Mouse (Mus musculus): ENCODE measurements around the gene Nat8f1.
"Not testable (repeated sequence)": the region's sequence is repeated elsewhere in the genome, so short reads cannot be mapped to it uniquely, and the experiment has no call there.

Gene Nat8f1

DNA sequence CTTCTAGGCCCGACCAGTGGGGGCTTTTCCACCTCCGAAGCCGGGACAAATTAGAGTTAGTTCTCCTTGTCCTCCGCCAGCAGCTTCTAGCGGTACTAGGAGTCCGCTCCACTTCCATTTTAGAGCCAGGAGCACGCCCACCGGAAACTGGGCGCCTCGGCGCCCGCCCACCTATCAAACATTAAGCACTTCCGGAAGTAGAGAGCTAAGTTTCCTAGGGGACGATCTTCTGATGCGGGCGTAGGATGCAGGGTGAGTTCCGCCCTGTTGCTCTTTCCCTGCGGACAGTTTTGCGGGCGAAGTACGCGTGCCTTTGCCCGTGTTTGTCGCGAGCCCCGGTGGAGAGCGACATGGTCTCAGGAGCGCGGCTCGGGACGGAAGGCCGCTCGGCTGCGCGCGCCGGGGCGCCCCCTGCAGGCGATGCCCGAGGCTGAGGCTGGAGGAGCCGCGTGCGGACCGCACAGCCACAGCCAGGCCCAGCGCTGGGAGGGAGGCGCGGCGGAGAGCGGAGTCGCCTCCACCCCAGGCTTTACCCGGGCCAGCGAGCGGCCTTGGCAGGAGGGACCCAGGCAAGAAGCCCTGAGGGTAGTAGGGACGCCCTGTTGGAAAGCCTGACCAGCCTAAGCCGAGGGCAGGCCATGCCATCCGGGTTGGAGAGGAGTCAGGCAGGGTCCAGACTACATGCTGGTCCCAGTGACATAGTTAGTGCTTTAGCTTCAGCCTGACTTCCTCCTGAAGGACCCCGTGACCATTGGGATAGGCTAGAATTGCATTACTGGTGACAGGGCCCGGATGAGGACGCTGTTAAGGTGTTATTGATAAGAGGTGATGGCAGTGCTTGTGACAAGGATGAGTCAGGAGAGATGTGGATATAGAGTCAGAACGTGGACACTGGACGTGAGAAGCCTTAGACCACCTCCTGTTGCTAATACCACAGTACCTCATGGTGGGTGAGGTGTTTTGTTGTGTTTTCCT lies at the start of gene Nat8f1:
Gene Nat8f1 (minus strand): TSS at position 149 of the 975 bp plus-strand sequence.
- DNase-seq (ENCODE audit: low spot score): peak; percentile 87

DNA sequence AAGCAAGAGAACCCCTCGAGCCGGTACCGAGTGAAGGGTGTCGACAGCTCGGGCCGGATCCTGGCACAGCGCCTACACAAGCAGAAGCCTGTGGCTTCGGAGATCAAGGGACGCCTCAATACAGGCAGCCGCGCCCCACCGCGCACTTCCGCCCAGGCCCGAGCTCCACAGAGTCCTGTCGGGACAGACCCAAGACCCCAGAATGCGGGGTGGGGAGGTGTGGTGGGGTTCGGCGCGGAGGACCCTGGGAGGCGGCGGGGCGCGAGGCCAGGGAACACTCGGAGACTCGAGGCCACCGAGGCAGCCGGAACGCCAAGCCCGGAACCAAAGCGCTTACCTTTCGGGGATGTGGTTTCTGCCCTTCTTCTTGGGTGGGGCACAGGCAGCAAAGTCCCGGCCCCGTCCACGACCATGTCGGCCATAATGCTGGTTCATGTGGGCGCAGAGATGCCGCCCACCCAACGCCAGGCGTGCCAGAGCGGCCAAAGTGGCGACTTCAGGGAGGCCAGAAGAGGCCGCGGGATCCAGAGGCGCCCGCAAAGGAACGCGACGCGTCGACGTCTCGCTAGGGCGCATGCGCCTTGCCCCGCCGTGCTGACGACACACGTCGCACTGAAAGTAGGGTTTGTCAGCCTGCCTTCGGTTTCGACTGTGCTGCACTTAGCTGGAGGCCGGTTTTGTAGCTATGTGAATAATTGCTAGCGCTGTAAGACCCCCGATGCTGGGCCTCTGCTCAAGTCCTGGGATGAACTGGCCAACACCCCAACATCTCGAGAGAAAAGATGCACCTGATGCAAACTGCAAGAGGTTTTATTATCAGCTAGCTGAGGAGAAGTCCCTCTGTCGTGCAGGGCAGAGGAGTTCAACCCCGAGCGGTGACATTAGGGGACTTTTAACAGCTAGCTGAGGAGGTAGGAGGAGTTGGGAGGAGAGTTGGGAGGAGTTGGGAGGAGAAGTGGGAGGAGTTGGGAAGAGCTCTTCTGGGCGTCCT lies 45.9 kb upstream of the Nat8f1 start, which contains the start of gene Dusp11:
Gene Dusp11 (minus strand): TSS at position 567 of the 991 bp plus-strand sequence.
- DNase-seq (ENCODE audit: low spot score): peak; percentile 94

- DNase-seq (ENCODE audit: low spot score): no peak
These were observed 42.1 kb upstream of the Nat8f1 start for GRCm38 (mm10) chr6:85957581-85957980.

DNA sequence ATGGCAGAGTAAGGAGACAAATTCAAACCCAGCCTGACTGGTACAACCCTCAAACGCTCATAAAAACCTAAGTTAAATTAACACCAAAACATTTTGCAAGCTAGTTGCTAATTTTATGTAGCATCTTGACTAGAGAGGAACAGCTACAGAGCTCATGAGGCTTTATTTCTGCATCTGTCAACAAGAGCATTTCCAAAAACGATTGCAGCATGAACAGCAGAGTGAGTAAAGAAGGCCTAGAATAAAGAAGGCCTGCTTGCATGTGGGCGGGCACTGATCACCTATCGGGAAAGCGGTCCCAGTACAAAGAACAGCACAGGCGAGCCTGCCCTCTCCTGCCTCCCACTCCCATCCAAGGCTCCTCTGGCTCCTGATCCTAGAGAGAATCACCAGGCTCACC lies 33.1 kb upstream of the Nat8f1 start:
- DNase-seq (ENCODE audit: low spot score): no peak

DNA sequence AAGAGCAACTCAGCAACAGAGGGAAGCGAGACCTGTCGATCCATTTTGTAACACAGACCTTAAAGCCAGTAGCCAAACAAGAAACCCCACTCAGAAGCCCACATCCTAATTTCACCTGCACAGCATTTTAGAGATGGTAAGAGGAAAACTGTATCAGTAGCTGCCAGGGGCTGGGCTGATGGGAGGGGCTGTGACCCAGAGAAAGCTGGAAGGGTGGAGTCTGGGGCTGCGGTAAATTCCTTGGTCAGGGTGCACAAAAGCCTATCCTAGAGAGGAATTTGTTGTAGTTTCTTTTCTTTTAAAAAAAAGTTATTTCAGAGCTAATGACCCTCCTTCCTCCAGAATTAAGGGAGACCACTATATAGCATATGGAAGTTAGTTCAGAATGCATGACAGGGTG lies 27.0 kb upstream of the Nat8f1 start:
- DNase-seq (ENCODE audit: low spot score): no peak

- DNase-seq (ENCODE audit: low spot score): no peak
These were observed 23.2 kb upstream of the Nat8f1 start for GRCm38 (mm10) chr6:85938701-85939100.

- peak; percentile 83 for DNase-seq (ENCODE audit: low spot score)
These were observed 21.3 kb upstream of the Nat8f1 start for GRCm38 (mm10) chr6:85936508-85937465.

GRCm38 (mm10) chr6:85935646-85936045 lies 20.2 kb upstream of the Nat8f1 start:
- no peak for DNase-seq (ENCODE audit: low spot score)

- DNase-seq (ENCODE audit: low spot score): no peak
These were observed 18.6 kb upstream of the Nat8f1 start for GRCm38 (mm10) chr6:85934047-85934446.

DNA sequence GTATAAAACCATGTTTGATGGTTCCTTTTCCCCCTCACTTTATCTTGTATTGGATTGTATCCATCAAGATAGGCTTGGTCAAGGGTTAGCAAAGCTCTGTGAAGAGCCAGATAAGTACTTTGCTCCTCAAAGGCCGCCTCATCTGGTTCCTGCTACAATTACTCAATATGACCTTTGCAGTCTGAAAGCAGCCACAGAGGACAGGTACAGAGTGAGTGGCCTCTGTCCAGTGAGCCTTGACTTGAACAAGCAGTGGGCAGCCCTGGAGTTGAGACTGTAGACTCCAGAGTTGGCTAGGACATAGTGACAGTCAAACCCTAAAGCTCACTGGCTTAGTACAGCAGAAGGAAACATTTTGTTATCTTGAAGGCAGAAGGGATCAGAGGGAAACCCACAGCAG lies 13.8 kb upstream of the Nat8f1 start:
- DNase-seq (ENCODE audit: low spot score): no peak

- no peak for DNase-seq (ENCODE audit: low spot score)
These were observed 12.3 kb upstream of the Nat8f1 start for GRCm38 (mm10) chr6:85927476-85928464.

DNA sequence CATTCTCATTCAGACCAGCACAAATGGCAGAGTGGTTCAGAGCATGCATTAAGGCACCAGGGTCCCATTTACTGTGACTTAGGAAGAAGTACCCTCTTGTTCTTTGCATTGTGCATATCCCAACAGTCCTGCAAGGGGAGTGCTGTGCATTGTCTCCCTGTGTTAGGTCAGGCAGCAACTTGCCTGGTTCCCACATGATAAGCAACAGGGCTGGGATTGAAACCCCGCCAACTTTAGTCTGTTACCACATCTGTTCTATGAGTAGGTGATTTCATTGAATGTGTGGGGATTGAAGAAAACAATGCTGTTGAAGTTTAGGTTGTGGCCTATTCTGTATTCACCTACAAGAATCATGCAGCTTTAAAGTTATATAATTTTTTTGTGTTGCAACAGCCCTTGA lies 11.2 kb upstream of the Nat8f1 start:
- no peak for DNase-seq (ENCODE audit: low spot score)

DNA sequence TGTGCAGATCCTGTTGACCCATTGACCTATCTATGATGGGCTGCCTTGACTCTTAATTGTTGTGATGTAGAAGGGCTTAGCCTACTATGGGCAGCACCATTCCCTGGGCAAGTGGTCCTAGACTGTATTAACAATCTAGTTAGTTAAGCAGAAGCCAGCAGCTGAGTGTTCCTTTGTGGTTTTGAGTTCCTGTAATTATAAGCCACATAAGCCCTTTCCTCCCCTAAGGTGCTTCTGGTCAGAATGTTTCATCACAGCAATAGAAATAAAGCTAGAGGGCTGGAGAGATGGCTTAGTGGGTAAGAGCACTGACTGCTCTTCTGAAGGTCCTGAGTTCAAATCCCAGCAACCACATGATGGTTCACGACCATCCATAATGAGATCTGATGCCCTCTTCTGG lies 8.2 kb upstream of the Nat8f1 start:
- DNase-seq (ENCODE audit: low spot score): no peak

DNA sequence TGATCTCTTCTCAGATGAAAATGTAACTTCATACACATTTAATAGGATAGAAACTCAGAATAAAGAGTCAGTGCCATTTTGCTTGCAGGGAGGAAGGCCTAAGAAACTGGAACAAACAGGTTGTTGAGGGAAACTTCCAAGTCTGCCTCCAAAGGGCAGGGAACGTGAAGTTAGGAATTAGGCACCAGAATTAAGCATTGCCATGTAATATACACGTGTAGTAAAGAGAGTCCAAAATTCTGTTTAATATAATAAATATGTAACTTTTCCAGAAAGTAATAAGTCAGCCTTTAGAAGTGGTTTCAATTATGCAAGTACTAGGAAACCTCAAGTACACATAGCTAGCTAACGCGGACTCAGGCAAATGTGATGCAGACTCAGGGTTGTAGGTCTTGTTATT lies 3.9 kb upstream of the Nat8f1 start:
- DNase-seq (ENCODE audit: low spot score): no peak

- DNase-seq (ENCODE audit: low spot score): not testable (repeated sequence)
These were observed 2.9 kb upstream of the Nat8f1 start for GRCm38 (mm10) chr6:85918341-85918740.

- DNase-seq (ENCODE audit: low spot score): no peak
These were observed 1.1 kb upstream of the Nat8f1 start for GRCm38 (mm10) chr6:85916596-85916995.

DNA sequence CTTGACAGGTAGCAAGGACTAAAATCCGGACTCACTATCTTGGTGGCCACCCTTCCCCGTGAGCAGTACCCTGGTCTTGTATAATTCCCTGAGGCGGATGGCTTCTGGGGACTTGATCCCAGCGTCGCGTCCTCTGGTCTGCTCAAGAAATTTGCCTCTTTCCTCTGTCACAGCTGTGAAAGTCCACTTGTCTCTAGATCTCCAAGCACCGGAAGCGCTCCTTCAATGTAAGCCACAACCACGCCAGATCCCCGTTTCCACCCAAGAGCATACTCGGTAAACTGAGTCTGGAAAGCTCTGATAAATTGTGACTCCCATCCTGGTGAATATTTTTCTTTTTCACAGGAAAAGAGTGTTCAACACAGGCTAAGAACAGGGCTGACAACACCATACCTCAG lies 347 bp downstream of the Nat8f1 start:
- no peak for DNase-seq (ENCODE audit: low spot score)

DNA sequence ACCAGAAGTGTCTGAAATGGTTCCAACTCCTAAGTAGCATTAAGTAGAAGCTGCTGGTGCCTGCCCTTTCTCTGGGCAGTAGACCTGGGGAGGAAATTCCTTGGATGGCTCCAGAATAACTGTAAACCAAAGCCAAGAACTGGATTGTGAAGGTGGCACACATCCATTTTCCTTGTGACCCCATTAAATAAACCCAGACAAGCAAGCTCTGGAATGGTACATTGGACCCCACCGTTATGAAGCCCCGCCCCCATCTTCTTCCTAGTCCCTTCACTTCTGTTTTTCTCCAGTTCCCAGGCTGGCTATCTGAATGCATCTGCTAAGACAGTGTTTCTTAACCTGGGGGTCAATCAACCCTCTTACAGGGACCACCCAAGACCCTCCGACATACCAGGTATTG lies 3.9 kb downstream of the Nat8f1 start, which contains the start of gene Tprkb:
Gene Tprkb (plus strand): TSS at position 279 of the 400 bp plus-strand sequence.
- DNase-seq (ENCODE audit: low spot score): no peak

- no peak for DNase-seq (ENCODE audit: low spot score)
These were observed 5.8 kb downstream of the Nat8f1 start for GRCm38 (mm10) chr6:85909704-85910103.

GRCm38 (mm10) chr6:85908341-85908740 lies 7.1 kb downstream of the Nat8f1 start:
- no peak for DNase-seq (ENCODE audit: low spot score)
